Mouse (Mus musculus) liver, embryonic 14.5 days (tissue): ENCODE measurements around the gene Zfp385a. TPM values are rescaled to one million over a fixed set of nuclear protein-coding genes. Genes with fewer than 3 reads are reported as not detected.

ENCODE experiments used
- ATAC-seq: fragments of 200-750 bp; cut with Nextera tagmentation; 2 replicates; pipeline ENCODE4 v1.8.0; 2017; ENCODE audit warnings: moderate number of reproducible peaks, mild to moderate bottlenecking, moderate library complexity; ENCODE audit not compliant: insufficient read depth
- DNase-seq, 3 experiments: peaks; one replicate each; pipeline ENCODE4 v3.0.0-alpha.2; 2012 to 2013; ENCODE audit warnings: low read depth in 3 of 3, low spot score in 3 of 3
- H3K27ac ChIP-seq: fragments of 300-500 bp; sonication (generic); 2 replicates; pipeline ENCODE4 v1.5.1; 2014; ENCODE audit warnings: moderate library complexity, mild to moderate bottlenecking, control low read depth, inconsistent platforms
- H3K27me3 ChIP-seq: fragments of 300-500 bp; sonication (generic); 2 replicates; pipeline ENCODE4 v1.6.1; 2014; ENCODE audit warnings: mild to moderate bottlenecking, low read length, moderate library complexity; ENCODE audit not compliant: control insufficient read depth, insufficient read depth
- H3K36me3 ChIP-seq: fragments of 300-500 bp; sonication (generic); replicated peaks from 2 replicates; pipeline ENCODE4 v1.6.1; 2014; ENCODE audit warnings: low read depth; ENCODE audit not compliant: control insufficient read depth, insufficient read depth
- H3K4me1 ChIP-seq, 2 experiments: fragments of 200-500 bp in 1 of 2; fragments of 300-500 bp in 1 of 2; sonication (generic) in 1 of 2; replicated peaks; 2 replicates each; pipeline ENCODE4 v1.6.1; 2012 to 2014; ENCODE audit warnings: antibody characterized with exemption in 1 of 2, inconsistent platforms in 1 of 2, low read length in 1 of 2; ENCODE audit not compliant: control insufficient read depth in 2 of 2, insufficient read depth in 2 of 2
- H3K4me2 ChIP-seq: fragments of 300-500 bp; sonication (generic); 2 replicates; pipeline ENCODE4 v1.6.1; 2014; ENCODE audit warnings: low read depth, mild to moderate bottlenecking, control low read depth, moderate library complexity
- H3K4me3 ChIP-seq, 2 experiments: fragments of 200-500 bp in 1 of 2; fragments of 300-500 bp in 1 of 2; sonication (generic) in 1 of 2; 2 replicates each; pipeline ENCODE4 v1.5.1; 2012 to 2014; ENCODE audit warnings: low read depth in 2 of 2, low read length in 2 of 2, mild to moderate bottlenecking in 2 of 2, control low read depth in 1 of 2, inconsistent platforms in 1 of 2, moderate library complexity in 1 of 2; ENCODE audit not compliant: insufficient read depth in 1 of 2
- H3K9ac ChIP-seq: fragments of 300-500 bp; sonication (generic); replicated peaks from 2 replicates; pipeline ENCODE4 v1.6.1; 2014; ENCODE audit warnings: mild to moderate bottlenecking, control low read depth, moderate library complexity
- H3K9me3 ChIP-seq: fragments of 300-500 bp; sonication (generic); 2 replicates; pipeline ENCODE4 v1.6.1; 2016; ENCODE audit warnings: low read length, mixed read lengths; ENCODE audit not compliant: control insufficient read depth
- CTCF ChIP-seq: IDR thresholded peaks from 2 replicates; pipeline ENCODE4 v1.5.1; 2016; ENCODE audit warnings: antibody characterized with exemption, low read depth, control low read depth
- EP300 ChIP-seq: IDR thresholded peaks from 2 replicates; pipeline ENCODE4 v1.6.1; 2016; ENCODE audit warnings: antibody characterized with exemption, low read depth
- WGBS: fragments of 180-500 bp; shearing (Covaris S2); extraction: QIAGEN DNeasy Blood & Tissue Kit; methylation state at CpG from one replicate; pipeline ENCODE4 v1.1.7; 2014; ENCODE audit not compliant: insufficient replicate concordance; 5-methylcytosine and 5-hydroxymethylcytosine counted together
- polyA plus RNA-seq, 2 experiments: library from polyadenylated mRNA; depleted of rRNA in 1 of 2; stranded (reverse) in 1 of 2; unstranded in 1 of 2; fragments of >200 nt; fragmentation: Nextera tagmentation in 1 of 2; extraction: Ambion mirVana in 1 of 2; gene quantifications; 2 replicates each; pipeline versions ENCODE4 v1.2.1 to v1.2.3; 2012 to 2014

The Zfp385a gene
- polyA plus RNA-seq, 2 experiments = 4.7 to 4.9 TPM

DNA sequence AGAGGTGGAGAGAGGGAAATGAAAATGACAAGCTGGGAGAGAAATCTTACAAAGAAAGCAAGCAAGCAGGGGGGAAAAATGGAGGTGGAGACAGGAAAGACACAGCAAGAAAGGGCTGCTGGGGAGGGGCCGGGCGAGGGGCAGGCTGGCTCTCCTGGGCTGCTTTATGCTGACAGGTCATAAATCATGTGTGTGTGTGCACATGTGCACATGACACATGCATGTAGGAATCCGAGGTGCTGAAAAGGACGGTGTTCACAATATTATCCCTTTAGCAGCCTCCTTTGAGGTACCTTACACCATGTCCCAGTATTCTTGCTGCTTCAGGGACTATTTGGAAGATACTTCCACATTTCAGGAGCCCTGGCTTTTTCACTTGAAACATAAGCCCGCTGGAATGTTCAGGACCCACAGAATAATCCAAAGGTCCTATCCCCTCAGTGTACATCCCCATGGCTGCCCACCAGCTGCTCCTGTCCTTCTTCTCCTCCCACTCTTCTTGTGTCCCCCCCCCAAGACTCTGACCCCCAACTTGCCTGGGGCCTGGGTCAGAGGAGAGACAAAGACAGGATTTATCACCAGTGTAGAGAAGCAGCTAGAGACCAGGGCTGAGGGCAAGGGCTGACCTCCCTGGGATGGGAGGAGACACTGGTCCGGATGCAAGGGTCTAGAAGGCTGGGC, 37.4 kb downstream of the Zfp385a start:
- Histone ChIP-seq H3K27ac (no peak overlapping the region), H3K4me2 (no peak overlapping the region), H3K4me1 (peaks cover 5 to 30% of the 10 kb centered on the region in 2 experiments; a peak in 3 of 4 replicates), H3K9me3 (no peaks in the 10 kb centered on the region), H3K9ac (no peak overlapping the region), H3K27me3 (peaks cover 28% of the 10 kb centered on the region), H3K36me3 (peaks cover 8% of the 10 kb centered on the region), H3K4me3 (no peak overlapping the region)
- DNase-seq (no peak), ATAC-seq (no peak)
- 19% methylated on average over 6 of the region's 6 CpGs for WGBS
- no peak for TF ChIP-seq EP300
- TF ChIP-seq CTCF = no peak

DNA sequence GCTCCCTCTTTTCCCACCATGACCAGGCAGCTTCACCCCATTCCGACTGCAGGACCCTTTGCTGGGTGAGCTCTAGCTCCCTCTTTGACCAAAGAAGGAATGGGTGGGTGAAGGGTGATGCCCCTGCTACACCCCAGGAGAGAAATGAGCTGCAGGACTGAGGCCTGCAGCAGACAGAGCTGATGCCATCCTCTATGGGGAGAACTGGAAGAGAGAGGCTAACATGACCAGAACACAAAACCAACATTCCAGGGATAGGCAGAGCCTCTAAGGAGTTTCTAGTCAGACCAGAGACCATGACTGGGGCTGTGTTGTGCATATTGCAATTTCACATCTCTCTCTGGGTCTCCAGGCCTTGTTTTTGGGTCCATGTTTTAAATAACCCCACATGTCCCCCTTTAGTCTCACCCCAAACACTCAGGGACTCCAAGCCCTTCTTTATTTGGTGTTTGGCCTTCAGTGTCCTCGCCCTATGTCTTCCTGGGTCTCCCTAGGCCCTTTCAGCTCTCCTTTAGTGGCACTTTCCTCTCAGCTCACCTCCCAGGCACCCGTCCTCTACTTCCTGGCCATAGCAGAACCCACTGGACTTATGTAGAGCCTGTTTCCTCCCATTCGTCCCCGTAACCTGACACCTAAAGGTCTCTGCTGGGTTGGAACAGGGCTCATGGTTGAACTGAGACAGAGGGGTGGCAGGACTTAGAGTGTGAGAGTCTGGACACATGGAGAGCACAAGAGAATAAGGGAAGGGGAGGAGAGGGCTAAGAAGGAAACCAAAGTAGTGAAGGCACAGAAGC, 38.1 kb downstream of the Zfp385a start:
- no peak overlapping the region for H3K9ac ChIP-seq

DNA sequence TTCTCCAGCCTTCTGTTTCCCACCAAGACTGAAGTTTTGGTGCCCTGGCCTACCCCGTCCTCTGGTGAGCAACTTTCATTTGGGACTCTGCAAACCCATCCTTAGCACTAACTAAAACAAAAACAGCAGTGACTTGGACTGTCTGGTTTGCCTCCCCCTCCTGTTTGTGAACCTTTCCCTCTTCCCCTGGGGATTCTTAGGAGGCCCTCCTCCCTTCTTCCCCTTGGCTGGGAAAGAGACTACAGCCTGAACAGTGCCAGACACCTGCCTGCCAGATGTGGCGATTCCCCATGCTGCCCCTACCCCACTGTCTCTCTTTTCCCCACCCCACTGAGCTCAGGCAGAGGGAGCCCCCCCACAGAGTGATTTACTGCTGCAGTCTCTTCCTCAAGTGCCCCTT, 38.8 kb downstream of the Zfp385a start:
- Histone ChIP-seq H3K36me3 (peaks cover 22% of the 10 kb centered on the region), H3K4me1 (peaks cover 5 to 21% of the 10 kb centered on the region in 2 experiments; a peak in 3 of 4 replicates), H3K9me3 (no peaks in the 10 kb centered on the region), H3K4me3 (no peak overlapping the region), H3K9ac (no peak overlapping the region), H3K4me2 (no peak overlapping the region), H3K27ac (no peak overlapping the region), H3K27me3 (peaks cover 25% of the 10 kb centered on the region)
- no peak for ATAC-seq
- WGBS = 51% methylated on average over 2 of the region's 2 CpGs
- no peak for TF ChIP-seq EP300
- TF ChIP-seq CTCF = no peak
- DNase-seq = no peak

More for the DNA sequence above, 38.1 kb downstream of the Zfp385a start:
- Histone ChIP-seq H3K27ac (no peak overlapping the region), H3K9me3 (no peaks in the 10 kb centered on the region), H3K27me3 (peaks cover 28% of the 10 kb centered on the region), H3K4me2 (no peak overlapping the region), H3K4me1 (peaks cover 5 to 24% of the 10 kb centered on the region in 2 experiments; a peak in 3 of 4 replicates), H3K36me3 (peaks cover 15% of the 10 kb centered on the region), H3K4me3 (no peak overlapping the region)
- no peak for TF ChIP-seq EP300
- TF ChIP-seq CTCF = no peak
- DNase-seq = no peak
- ATAC-seq = no peak
- 39% methylated on average over 5 of the region's 5 CpGs for WGBS

DNA sequence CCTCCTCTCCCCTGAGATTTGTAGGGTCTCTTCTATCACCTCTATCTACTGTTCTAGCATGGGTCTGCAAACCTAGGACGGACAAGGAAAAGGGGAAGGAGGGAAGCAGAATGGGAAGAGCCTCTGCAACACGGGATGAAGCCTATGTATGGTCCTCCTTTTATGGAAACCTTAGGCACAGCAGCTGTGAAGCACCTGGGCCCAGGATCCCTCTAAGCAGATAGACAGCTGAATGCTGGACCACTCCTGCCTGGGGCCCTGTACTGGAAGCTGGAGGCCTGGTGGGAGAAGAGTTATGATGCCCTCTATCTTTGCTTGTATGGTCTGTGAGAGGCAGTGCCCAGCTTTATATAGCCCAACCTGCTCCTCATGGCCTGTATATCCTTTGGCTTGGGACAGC, 39.3 kb downstream of the Zfp385a start:
- TF ChIP-seq EP300 (no peak), CTCF (no peak)
- Histone ChIP-seq H3K4me2 (no peak overlapping the region), H3K4me1 (peaks cover 5 to 17% of the 10 kb centered on the region in 2 experiments; a peak in 3 of 4 replicates), H3K27me3 (peaks cover 21% of the 10 kb centered on the region), H3K9ac (no peak overlapping the region), H3K4me3 (no peak overlapping the region), H3K27ac (no peak overlapping the region), H3K9me3 (no peaks in the 10 kb centered on the region), H3K36me3 (peaks cover 24% of the 10 kb centered on the region)
- ATAC-seq (no peak), DNase-seq (no peak)
- WGBS = 58% methylated on average over 2 of the region's 2 CpGs

DNA sequence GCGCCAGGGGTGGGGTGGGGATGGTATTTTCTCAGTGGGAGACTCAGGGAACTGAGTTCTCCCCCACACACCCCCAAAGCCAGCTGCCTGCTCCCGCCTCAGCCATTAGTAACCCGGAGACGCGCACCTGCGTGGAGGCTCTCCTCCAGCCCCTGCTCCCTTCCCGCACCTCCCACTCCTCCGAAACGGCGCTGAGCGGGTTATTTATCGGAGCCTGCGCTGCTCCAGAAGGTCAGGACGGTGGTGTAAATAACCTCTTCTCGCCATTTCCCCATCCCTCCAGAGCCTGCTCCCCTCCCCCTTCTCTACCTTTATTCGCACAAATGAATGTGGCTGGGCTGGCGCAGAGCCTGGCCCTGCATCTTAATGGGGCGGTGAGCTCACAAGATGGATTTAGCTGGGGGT, 39.8 kb downstream of the Zfp385a start:
- TF ChIP-seq EP300 (no peak), CTCF (no peak)

More for the DNA sequence above, 39.8 kb downstream of the Zfp385a start:
- 64% methylated on average over 18 of the region's 18 CpGs for WGBS
- no peak for DNase-seq
- no peak overlapping the region for H3K27ac ChIP-seq
- H3K36me3 ChIP-seq = peaks cover 26% of the 10 kb centered on the region
- no peaks in the 10 kb centered on the region for H3K9me3 ChIP-seq
- no peak for ATAC-seq
- H3K9ac ChIP-seq = no peak overlapping the region
- H3K27me3 ChIP-seq = peaks cover 18% of the 10 kb centered on the region
- no peak overlapping the region for H3K4me3 ChIP-seq
- peaks cover 5 to 15% of the 10 kb centered on the region in 2 experiments; a peak in 3 of 4 replicates for H3K4me1 ChIP-seq
- no peak overlapping the region for H3K4me2 ChIP-seq
